Mouse (Mus musculus): ENCODE measurements around the gene Ugt1a1. TPM values are rescaled to one million over a fixed set of nuclear protein-coding genes. Genes with fewer than 3 reads are reported as not detected.

Ugt1a1 gene
- total and polyA plus RNA-seq, 3 experiments, result 0.19 TPM; not detected in 2

GRCm38 (mm10) chr1:88206843-88207479 is 4.8 kb upstream of the Ugt1a1 start:
- DNase-seq (ENCODE audit: extremely low read depth), result no peak
- no peaks in the 10 kb centered on the region for H3K4me1 ChIP-seq (ENCODE audit: control insufficient read depth in 1 of 2, insufficient read depth in 2 of 2)
- no peak overlapping the region for H3K9ac ChIP-seq (ENCODE audit: insufficient read depth, low read depth)
- no peak for TF ChIP-seq SMC3 (IDR thresholded peaks at IDR 0.05; ENCODE audit: low read depth, low read length)
- H3K27me3 ChIP-seq (replicated peaks), result no peaks in the 10 kb centered on the region
- H3K4me3 ChIP-seq (replicated peaks in 1 of 3; ENCODE audit: low read depth in 2 of 3, low read length in 2 of 3, poor library complexity in 1 of 3), result no peak overlapping the region
- no peak overlapping the region for H3K27ac ChIP-seq (ENCODE audit: insufficient read depth, low read depth)
- H3K9me3 ChIP-seq (replicated peaks; ENCODE audit: low read length), result peaks cover 10% of the 10 kb centered on the region
- dilution Hi-C loops (cut with MboI; ENCODE audit: extremely low pct_ligation_motif_present, extremely low pct_unique_long_range_greater_than_20kb, low sequenced_read_pairs) (no loop called here), in situ Hi-C loops (cut with MboI; ENCODE audit: low pct_ligation_motif_present, low pct_unique_long_range_greater_than_20kb, low sequenced_read_pairs) (no loop called here)
- no peak overlapping the region for H3K4me2 ChIP-seq (ENCODE audit: insufficient read depth, low read depth, poor library complexity, severe bottlenecking)
- peaks cover 0 to 6% of the 10 kb centered on the region in 2 experiments for H3K36me3 ChIP-seq (replicated peaks in 1 of 2; ENCODE audit: control insufficient read depth in 1 of 2, insufficient read depth in 1 of 2, low read length in 1 of 2)
- H3K79me2 ChIP-seq (replicated peaks; ENCODE audit: control insufficient read depth, extremely low read depth, insufficient read depth, poor library complexity, severe bottlenecking), result no peaks in the 10 kb centered on the region

- in situ Hi-C loops (cut with MboI; ENCODE audit: low pct_ligation_motif_present, low pct_unique_long_range_greater_than_20kb, low sequenced_read_pairs) (no loop called here), dilution Hi-C loops (cut with MboI; ENCODE audit: extremely low pct_ligation_motif_present, extremely low pct_unique_long_range_greater_than_20kb, low sequenced_read_pairs) (no loop called here)
- no peaks in the 10 kb centered on the region for H3K79me2 ChIP-seq (replicated peaks; ENCODE audit: control insufficient read depth, extremely low read depth, insufficient read depth, poor library complexity, severe bottlenecking)
- H3K4me3 ChIP-seq (replicated peaks in 1 of 3; ENCODE audit: low read depth in 2 of 3, low read length in 2 of 3, poor library complexity in 1 of 3), result no peak overlapping the region
- H3K9me3 ChIP-seq (replicated peaks; ENCODE audit: low read length), result peaks cover 57% of the 10 kb centered on the region
- TF ChIP-seq ZC3H11A (IDR thresholded peaks at IDR 0.05; ENCODE audit: low read depth, low read length) (no peak), ELF1 (IDR thresholded peaks at IDR 0.05; ENCODE audit: low read depth, low read length) (no peak), RCOR1 (conservative IDR thresholded peaks at IDR 0.05; ENCODE audit: low read depth, low read length) (no peak), SMC3 (IDR thresholded peaks at IDR 0.05; ENCODE audit: low read depth, low read length) (no peak), KAT2A (IDR thresholded peaks at IDR 0.05; ENCODE audit: insufficient replicate concordance, low read length) (no peak), JUN (IDR thresholded peaks at IDR 0.05; ENCODE audit: insufficient read depth, low read depth, low read length) (no peak), HCFC1 (IDR thresholded peaks at IDR 0.05; ENCODE audit: low read depth, low read length) (no peak), SIN3A (IDR thresholded peaks at IDR 0.05; ENCODE audit: low read length) (no peak), MYC (IDR thresholded peaks at IDR 0.05; ENCODE audit: low read depth, low read length) (no peak), MAZ (IDR thresholded peaks at IDR 0.05; ENCODE audit: low read depth, low read length) (no peak), MAFK (IDR thresholded peaks at IDR 0.05; ENCODE audit: insufficient replicate concordance, low read length) (no peak), CHD1 (IDR thresholded peaks at IDR 0.05; ENCODE audit: low read depth, low read length) (no peak), E2F4 (IDR thresholded peaks at IDR 0.05; ENCODE audit: insufficient replicate concordance, low read depth, low read length) (no peak), ZKSCAN1 (IDR thresholded peaks at IDR 0.05; ENCODE audit: borderline replicate concordance, low read depth, low read length) (no peak), EP300 (IDR thresholded peaks at IDR 0.05; ENCODE audit: low read length) (no peak)
- no peaks in the 10 kb centered on the region for H3K27me3 ChIP-seq (replicated peaks)
- H3K4me1 ChIP-seq (ENCODE audit: control insufficient read depth in 1 of 2, insufficient read depth in 2 of 2), result no peaks in the 10 kb centered on the region
- no peak for DNase-seq (ENCODE audit: extremely low read depth)
- no peak overlapping the region for H3K9ac ChIP-seq (ENCODE audit: insufficient read depth, low read depth)
- no peaks in the 10 kb centered on the region for H3K36me3 ChIP-seq (replicated peaks in 1 of 2; ENCODE audit: control insufficient read depth in 1 of 2, insufficient read depth in 1 of 2, low read length in 1 of 2)
- H3K27ac ChIP-seq (ENCODE audit: insufficient read depth, low read depth), result no peak overlapping the region
- no peak overlapping the region for H3K4me2 ChIP-seq (ENCODE audit: insufficient read depth, low read depth, poor library complexity, severe bottlenecking)
These were observed 734 bp downstream of the Ugt1a1 start for GRCm38 (mm10) chr1:88212341-88213045.

Measured in CH12.LX (cell line).